Mouse (Mus musculus): ENCODE measurements around the gene Gm3250. TPM values are rescaled to one million over a fixed set of nuclear protein-coding genes. Genes with fewer than 3 reads are reported as not detected.

Gene Gm3250
- total and polyA plus RNA-seq, 2 experiments from 2014 or later = not detected

DNA sequence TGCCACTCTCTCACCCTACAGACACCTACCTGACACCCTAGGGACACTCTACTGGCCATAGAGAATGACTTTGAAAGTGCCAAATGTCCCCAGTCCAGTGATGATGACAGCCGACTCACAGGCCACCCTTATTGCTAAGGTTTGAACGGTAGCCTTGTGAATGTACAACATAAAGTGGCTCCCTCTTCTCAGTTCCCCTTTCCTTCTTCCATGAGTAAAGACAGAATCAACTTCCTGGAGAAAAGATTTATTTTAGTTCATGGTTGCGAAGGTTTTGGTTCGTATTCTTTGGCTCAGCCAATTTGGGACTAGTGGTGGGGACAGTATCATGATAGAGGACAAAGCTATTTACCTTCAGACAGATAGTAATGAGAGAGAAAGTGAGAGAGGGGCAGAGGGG, 43.4 kb downstream of the Gm3250 start:
- ATAC-seq (no peak), DNase-seq (ENCODE audit: low spot score) (no peak)
- WGBS = 92% methylated on average over 4 of the region's 4 CpGs
- H3K4me3 ChIP-seq (ENCODE audit: low read length) = no peak overlapping the region
- no peak overlapping the region for H3K9ac ChIP-seq (replicated peaks; ENCODE audit: low read length)
- no peak overlapping the region for H3K4me2 ChIP-seq (ENCODE audit: low read depth, low read length)
- no peaks in the 10 kb centered on the region for H3K4me1 ChIP-seq (ENCODE audit: insufficient read depth, low read length)
- H3K36me3 ChIP-seq (ENCODE audit: insufficient read depth, low read length) = no peaks in the 10 kb centered on the region
- H3K9me3 ChIP-seq (ENCODE audit: low read length) = no peaks in the 10 kb centered on the region
- TF ChIP-seq CTCF (IDR thresholded peaks at IDR 0.05; ENCODE audit: low read depth) = no peak
- H3K27me3 ChIP-seq (ENCODE audit: insufficient read depth, low read length) = no peaks in the 10 kb centered on the region
- H3K27ac ChIP-seq = no peak overlapping the region

DNA sequence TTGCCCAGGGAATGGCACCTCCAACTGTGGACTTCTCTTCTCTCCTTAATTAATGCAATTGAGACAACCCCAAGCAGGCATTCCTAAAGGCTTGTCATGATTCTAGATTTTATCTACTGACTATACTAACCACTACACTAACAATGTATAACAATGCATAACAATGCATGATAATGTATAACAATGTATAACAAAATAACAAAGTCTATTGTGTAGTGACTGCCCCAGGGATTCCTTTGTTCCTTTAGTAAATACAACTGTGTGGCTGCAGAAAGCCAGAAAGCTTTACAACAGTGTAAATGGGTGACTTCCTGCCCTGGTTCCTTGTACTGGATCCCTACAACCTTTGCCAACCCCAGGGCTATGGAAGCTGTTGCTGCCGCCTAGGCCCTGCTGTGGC, 46.4 kb downstream of the Gm3250 start:
- WGBS = 95% methylated on average over 1 of the region's 1 CpGs
- Histone ChIP-seq H3K36me3 (ENCODE audit: insufficient read depth, low read length) (no peaks in the 10 kb centered on the region), H3K4me2 (ENCODE audit: low read depth, low read length) (no peak overlapping the region), H3K9me3 (ENCODE audit: low read length) (no peaks in the 10 kb centered on the region), H3K4me3 (ENCODE audit: low read length) (no peak overlapping the region), H3K9ac (replicated peaks; ENCODE audit: low read length) (no peak overlapping the region), H3K4me1 (ENCODE audit: insufficient read depth, low read length) (no peaks in the 10 kb centered on the region), H3K27ac (no peak overlapping the region), H3K27me3 (ENCODE audit: insufficient read depth, low read length) (no peaks in the 10 kb centered on the region)
- TF ChIP-seq CTCF (IDR thresholded peaks at IDR 0.05; ENCODE audit: low read depth) = no peak
- ATAC-seq (no peak), DNase-seq (ENCODE audit: low spot score) (no peak)

Other genes starting within 250 kb of the Gm3250 start
Only the 30 nearest of the 31 such genes appear.
- 85.9 and 94.0 TPM in 2 replicates for gene Pttg1ip, start 200.8 kb downstream of the Gm3250 start, total RNA-seq (2014; rRNA removed)
- 87.3 and 87.5 TPM in 2 replicates for gene Pttg1ip, start 200.8 kb downstream of the Gm3250 start, polyA plus RNA-seq (2015; fragmentation: Nextera tagmentation; extraction: Ambion mirVana)
- gene Sumo3, start 176.4 kb downstream of the Gm3250 start, total RNA-seq (2014; rRNA removed) = 217 and 218 TPM in 2 replicates
- gene Sumo3, start 176.4 kb downstream of the Gm3250 start, polyA plus RNA-seq (2015; fragmentation: Nextera tagmentation; extraction: Ambion mirVana) = 330 and 348 TPM in 2 replicates
- 4.0 TPM in 1 of 2 replicates, not detected in the other for gene Gm49325, start 176.3 kb downstream of the Gm3250 start, total RNA-seq (2014; rRNA removed)
- gene Gm49325, start 176.3 kb downstream of the Gm3250 start, polyA plus RNA-seq (2015; fragmentation: Nextera tagmentation; extraction: Ambion mirVana) = 11.1 and 12.8 TPM in 2 replicates
- 45.1 and 48.3 TPM in 2 replicates for gene Ube2g2, start 160.3 kb downstream of the Gm3250 start, total RNA-seq (2014; rRNA removed)
- gene Ube2g2, start 160.3 kb downstream of the Gm3250 start, polyA plus RNA-seq (2015; fragmentation: Nextera tagmentation; extraction: Ambion mirVana) = 65.8 and 73.8 TPM in 2 replicates
- 0.42 and 4.4 TPM in 2 replicates for gene Tspear, start 96.0 kb downstream of the Gm3250 start, total RNA-seq (2014; rRNA removed)
- gene Tspear, start 96.0 kb downstream of the Gm3250 start, polyA plus RNA-seq (2015; fragmentation: Nextera tagmentation; extraction: Ambion mirVana) = 0.93 and 1.3 TPM in 2 replicates
- not detected in 2 replicates for gene Gm19402, start 91.8 kb downstream of the Gm3250 start, total RNA-seq (2014; rRNA removed)
- gene Gm19402, start 91.8 kb downstream of the Gm3250 start, polyA plus RNA-seq (2015; fragmentation: Nextera tagmentation; extraction: Ambion mirVana) = not detected in 2 replicates
- not detected in 2 replicates for gene Gm9508, start 85.3 kb downstream of the Gm3250 start, total RNA-seq (2014; rRNA removed)
- not detected in 2 replicates for gene Gm9508, start 85.3 kb downstream of the Gm3250 start, polyA plus RNA-seq (2015; fragmentation: Nextera tagmentation; extraction: Ambion mirVana)
- not detected in 2 replicates for gene Gm10272, start 75.9 kb downstream of the Gm3250 start, total RNA-seq (2014; rRNA removed)
- gene Gm10272, start 75.9 kb downstream of the Gm3250 start, polyA plus RNA-seq (2015; fragmentation: Nextera tagmentation; extraction: Ambion mirVana) = not detected in 2 replicates
- not detected in 2 replicates for gene Gm10024, start 71.1 kb downstream of the Gm3250 start, total RNA-seq (2014; rRNA removed)
- gene Gm10024, start 71.1 kb downstream of the Gm3250 start, polyA plus RNA-seq (2015; fragmentation: Nextera tagmentation; extraction: Ambion mirVana) = not detected in 2 replicates
- gene Gm10142, start 66.7 kb downstream of the Gm3250 start, total RNA-seq (2014; rRNA removed) = not detected in 2 replicates
- gene Gm10142, start 66.7 kb downstream of the Gm3250 start, polyA plus RNA-seq (2015; fragmentation: Nextera tagmentation; extraction: Ambion mirVana) = not detected in 2 replicates
- not detected in 2 replicates for gene Krtap12-1, start 61.9 kb downstream of the Gm3250 start, total RNA-seq (2014; rRNA removed)
- not detected in 2 replicates for gene Krtap12-1, start 61.9 kb downstream of the Gm3250 start, polyA plus RNA-seq (2015; fragmentation: Nextera tagmentation; extraction: Ambion mirVana)
- gene Gm10100, start 56.1 kb downstream of the Gm3250 start, total RNA-seq (2014; rRNA removed) = not detected in 2 replicates
- not detected in 2 replicates for gene Gm10100, start 56.1 kb downstream of the Gm3250 start, polyA plus RNA-seq (2015; fragmentation: Nextera tagmentation; extraction: Ambion mirVana)
- not detected in 2 replicates for gene Gm18596, start 39.9 kb downstream of the Gm3250 start, total RNA-seq (2014; rRNA removed)
- gene Gm18596, start 39.9 kb downstream of the Gm3250 start, polyA plus RNA-seq (2015; fragmentation: Nextera tagmentation; extraction: Ambion mirVana) = not detected in 2 replicates
- not detected in 2 replicates for gene Gm9736, start 31.2 kb downstream of the Gm3250 start, total RNA-seq (2014; rRNA removed)
- not detected in 2 replicates for gene Gm9736, start 31.2 kb downstream of the Gm3250 start, polyA plus RNA-seq (2015; fragmentation: Nextera tagmentation; extraction: Ambion mirVana)
- gene Gm3233, start 22.9 kb downstream of the Gm3250 start, total RNA-seq (2014; rRNA removed) = not detected in 2 replicates
- gene Gm3233, start 22.9 kb downstream of the Gm3250 start, polyA plus RNA-seq (2015; fragmentation: Nextera tagmentation; extraction: Ambion mirVana) = not detected in 2 replicates
- gene Gm3238, start 11.2 kb downstream of the Gm3250 start, total RNA-seq (2014; rRNA removed) = not detected in 2 replicates
- not detected in 2 replicates for gene Gm3238, start 11.2 kb downstream of the Gm3250 start, polyA plus RNA-seq (2015; fragmentation: Nextera tagmentation; extraction: Ambion mirVana)
- not detected in 2 replicates for gene Gm7138, start 5.6 kb downstream of the Gm3250 start, total RNA-seq (2014; rRNA removed)
- gene Gm7138, start 5.6 kb downstream of the Gm3250 start, polyA plus RNA-seq (2015; fragmentation: Nextera tagmentation; extraction: Ambion mirVana) = not detected in 2 replicates
- not detected in 2 replicates for gene Gm7137, start 5.7 kb upstream of the Gm3250 start, total RNA-seq (2014; rRNA removed)
- not detected in 2 replicates for gene Gm7137, start 5.7 kb upstream of the Gm3250 start, polyA plus RNA-seq (2015; fragmentation: Nextera tagmentation; extraction: Ambion mirVana)
- gene Gm9639, start 12.5 kb upstream of the Gm3250 start, total RNA-seq (2014; rRNA removed) = not detected in 2 replicates
- gene Gm9639, start 12.5 kb upstream of the Gm3250 start, polyA plus RNA-seq (2015; fragmentation: Nextera tagmentation; extraction: Ambion mirVana) = not detected in 2 replicates
- gene Gm19668, start 16.6 kb upstream of the Gm3250 start, total RNA-seq (2014; rRNA removed) = not detected in 2 replicates
- gene Gm19668, start 16.6 kb upstream of the Gm3250 start, polyA plus RNA-seq (2015; fragmentation: Nextera tagmentation; extraction: Ambion mirVana) = not detected in 2 replicates
- not detected in 2 replicates for gene Gm9507, start 29.3 kb upstream of the Gm3250 start, total RNA-seq (2014; rRNA removed)
- not detected in 2 replicates for gene Gm9507, start 29.3 kb upstream of the Gm3250 start, polyA plus RNA-seq (2015; fragmentation: Nextera tagmentation; extraction: Ambion mirVana)
- gene Gm2696, start 32.1 kb upstream of the Gm3250 start, total RNA-seq (2014; rRNA removed) = not detected in 2 replicates
- gene Gm2696, start 32.1 kb upstream of the Gm3250 start, polyA plus RNA-seq (2015; fragmentation: Nextera tagmentation; extraction: Ambion mirVana) = not detected in 2 replicates
- gene Krtap10-4, start 44.6 kb upstream of the Gm3250 start, total RNA-seq (2014; rRNA removed) = not detected in 2 replicates
- gene Krtap10-4, start 44.6 kb upstream of the Gm3250 start, polyA plus RNA-seq (2015; fragmentation: Nextera tagmentation; extraction: Ambion mirVana) = not detected in 2 replicates
- not detected in 2 replicates for gene Krtap10-10, start 53.4 kb upstream of the Gm3250 start, total RNA-seq (2014; rRNA removed)
- not detected in 2 replicates for gene Krtap10-10, start 53.4 kb upstream of the Gm3250 start, polyA plus RNA-seq (2015; fragmentation: Nextera tagmentation; extraction: Ambion mirVana)
- not detected in 2 replicates for gene Gm36176, start 64.3 kb upstream of the Gm3250 start, total RNA-seq (2014; rRNA removed)
- gene Gm36176, start 64.3 kb upstream of the Gm3250 start, polyA plus RNA-seq (2015; fragmentation: Nextera tagmentation; extraction: Ambion mirVana) = not detected in 2 replicates
- gene Gm10318, start 70.3 kb upstream of the Gm3250 start, total RNA-seq (2014; rRNA removed) = not detected in 2 replicates
- not detected in 2 replicates for gene Gm10318, start 70.3 kb upstream of the Gm3250 start, polyA plus RNA-seq (2015; fragmentation: Nextera tagmentation; extraction: Ambion mirVana)
- not detected in 2 replicates for gene Gm3285, start 79.4 kb upstream of the Gm3250 start, total RNA-seq (2014; rRNA removed)
- gene Gm3285, start 79.4 kb upstream of the Gm3250 start, polyA plus RNA-seq (2015; fragmentation: Nextera tagmentation; extraction: Ambion mirVana) = not detected in 2 replicates
- 27.8 and 31.4 TPM in 2 replicates for gene Lrrc3, start 120.0 kb upstream of the Gm3250 start, total RNA-seq (2014; rRNA removed)
- gene Lrrc3, start 120.0 kb upstream of the Gm3250 start, polyA plus RNA-seq (2015; fragmentation: Nextera tagmentation; extraction: Ambion mirVana) = 22.1 and 24.3 TPM in 2 replicates
- 6.5 and 9.1 TPM in 2 replicates for gene Trpm2, start 188.0 kb upstream of the Gm3250 start, total RNA-seq (2014; rRNA removed)
- gene Trpm2, start 188.0 kb upstream of the Gm3250 start, polyA plus RNA-seq (2015; fragmentation: Nextera tagmentation; extraction: Ambion mirVana) = 4.6 and 6.8 TPM in 2 replicates
- 72.0 and 75.7 TPM in 2 replicates for gene 1810043G02Rik, start 196.0 kb upstream of the Gm3250 start, total RNA-seq (2014; rRNA removed)
- 58.5 and 60.4 TPM in 2 replicates for gene 1810043G02Rik, start 196.0 kb upstream of the Gm3250 start, polyA plus RNA-seq (2015; fragmentation: Nextera tagmentation; extraction: Ambion mirVana)